Mouse (Mus musculus) lung, postnatal 14 days (tissue): Measurements from ENCODE around the gene Ppard.
A peak's percentile ranks its signal among the peaks of the same experiment; 100 is the strongest.

Experiments
- DNase-seq: peaks from one replicate; pipeline ENCODE4 v3.0.0; 2021

The Ppard gene

GRCm38 (mm10) chr17:28345271-28345721 is 112.8 kb downstream of the Ppard start:
- DNase-seq: no peak

- peak; percentile 52 for DNase-seq
Measured at GRCm38 (mm10) chr17:28345882-28346281, 113.4 kb downstream of the Ppard start.

GRCm38 (mm10) chr17:28347327-28347726 is 114.8 kb downstream of the Ppard start:
- no peak for DNase-seq

GRCm38 (mm10) chr17:28348211-28348610 is 115.7 kb downstream of the Ppard start:
- no peak for DNase-seq

GRCm38 (mm10) chr17:28349264-28349880 is 116.9 kb downstream of the Ppard start:
- no peak for DNase-seq

GRCm38 (mm10) chr17:28349901-28350465 is 117.5 kb downstream of the Ppard start:
- no peak for DNase-seq

- peak; percentile 85 for DNase-seq
Measured at GRCm38 (mm10) chr17:28350466-28351352, 118.2 kb downstream of the Ppard start, which contains the start of gene Tead3. Gene Tead3 (minus strand): TSS chr17:28350817.
